Mouse (Mus musculus) forebrain, embryonic 11.5 days (tissue): ENCODE results near the gene Dlgap1. TPM values are rescaled to one million over a fixed set of nuclear protein-coding genes. Genes with fewer than 3 reads are reported as not detected.

Experiments
- ATAC-seq: fragments of 200-750 bp; cut with Nextera tagmentation; replicated peaks from 2 replicates; pipeline ENCODE4 v1.8.0; 2017; ENCODE audit warnings: moderate TSS enrichment; ENCODE audit not compliant: low FRiP score
- DNase-seq: peaks from one replicate; pipeline ENCODE4 v3.0.0-alpha.2; 2017; ENCODE audit warnings: low spot score
- H3K27ac ChIP-seq: fragments of 300-500 bp; sonication (generic); 2 replicates; pipeline ENCODE4 v1.5.1; 2014; ENCODE audit warnings: low read depth, low read length
- H3K27me3 ChIP-seq: fragments of 300-500 bp; sonication (generic); 2 replicates; pipeline ENCODE4 v1.6.1; 2014; ENCODE audit warnings: mild to moderate bottlenecking, low read length, mixed read lengths; ENCODE audit not compliant: control insufficient read depth, insufficient read depth
- H3K36me3 ChIP-seq: fragments of 300-500 bp; sonication (generic); 2 replicates; pipeline ENCODE4 v1.6.1; 2014; ENCODE audit warnings: mild to moderate bottlenecking, low read length, moderate library complexity, mixed read lengths; ENCODE audit not compliant: control insufficient read depth, insufficient read depth
- H3K4me1 ChIP-seq: fragments of 300-500 bp; sonication (generic); replicated peaks from 2 replicates; pipeline ENCODE4 v1.6.1; 2014; ENCODE audit warnings: low read length, mixed read lengths; ENCODE audit not compliant: control insufficient read depth, insufficient read depth
- H3K4me2 ChIP-seq: fragments of 300-500 bp; sonication (generic); 2 replicates; pipeline ENCODE4 v1.6.1; 2014; ENCODE audit warnings: low read depth, mild to moderate bottlenecking, low read length, moderate library complexity, mixed read lengths; ENCODE audit not compliant: severe bottlenecking
- H3K4me3 ChIP-seq: fragments of 300-500 bp; sonication (generic); 2 replicates; pipeline ENCODE4 v1.5.1; 2014; ENCODE audit warnings: low read depth, low read length
- H3K9ac ChIP-seq: fragments of 300-500 bp; sonication (generic); 2 replicates; pipeline ENCODE4 v1.6.1; 2014; ENCODE audit warnings: low read length
- H3K9me3 ChIP-seq: fragments of 300-500 bp; sonication (generic); 2 replicates; pipeline ENCODE4 v1.6.1; 2016; ENCODE audit warnings: low read length, mixed read lengths; ENCODE audit not compliant: control insufficient read depth
- WGBS: fragments of 180-500 bp; shearing (Covaris S2); extraction: QIAGEN DNeasy Blood & Tissue Kit; methylation state at CpG from one replicate; pipeline ENCODE4 v1.1.7; 2014; 5-methylcytosine and 5-hydroxymethylcytosine counted together
- polyA plus RNA-seq: library from polyadenylated mRNA; unstranded; fragments of >200 nt; fragmentation: Nextera tagmentation; extraction: Ambion mirVana; gene quantifications from 2 replicates; pipeline ENCODE4 v1.2.1, GENCODE M21; 2014

The Dlgap1 gene
- polyA plus RNA-seq, 1 experiment from 2014 or later: 3.0 TPM

DNA sequence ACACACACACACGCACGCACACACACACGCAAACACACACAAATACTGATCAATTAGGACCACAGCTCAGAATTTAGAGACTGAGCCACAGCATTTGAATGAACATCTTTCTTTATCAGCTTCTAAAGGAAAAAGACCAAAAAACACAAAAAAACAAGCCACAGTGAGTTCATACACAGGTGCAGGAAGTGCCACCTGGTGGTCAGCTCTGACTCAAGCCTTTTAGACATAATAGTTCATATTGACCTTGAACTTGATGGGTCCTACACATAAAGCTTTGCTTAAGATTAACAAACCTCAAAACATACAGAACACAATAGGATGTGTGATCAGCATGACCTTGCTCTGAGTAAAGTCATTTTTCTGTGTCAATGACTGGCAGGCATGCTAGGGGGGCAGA is 814.4 kb downstream of the Dlgap1 start:
- peaks cover 14% of the 10 kb centered on the region for H3K4me1 ChIP-seq
- H3K4me2 ChIP-seq: no peak overlapping the region
- no peaks in the 10 kb centered on the region for H3K27me3 ChIP-seq
- H3K9me3 ChIP-seq: no peaks in the 10 kb centered on the region
- 87% methylated on average over 3 of the region's 3 CpGs for WGBS
- H3K4me3 ChIP-seq: no peak overlapping the region
- DNase-seq (no peak), ATAC-seq (no peak)
- H3K36me3 ChIP-seq: no peaks in the 10 kb centered on the region
- no peak overlapping the region for H3K27ac ChIP-seq
- no peak overlapping the region for H3K9ac ChIP-seq

DNA sequence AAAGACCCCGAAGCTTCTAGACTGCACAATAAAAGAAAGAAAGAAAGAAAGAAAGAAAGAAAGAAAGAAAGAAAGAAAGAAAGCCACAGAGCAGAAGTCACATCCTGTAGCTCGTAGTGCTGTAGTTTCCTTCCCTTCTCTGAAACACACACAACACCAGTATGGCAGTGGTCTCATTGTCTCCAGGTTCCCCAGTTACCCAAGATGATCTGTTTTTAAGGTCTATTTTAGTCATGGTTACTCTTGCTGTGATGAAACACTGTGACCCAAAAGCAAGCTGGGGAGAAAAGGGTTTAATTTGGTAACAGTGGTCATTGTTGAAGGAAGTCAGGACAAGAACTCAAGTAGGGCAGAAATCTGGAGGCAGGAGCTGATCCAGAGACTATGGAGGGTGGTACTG is 818.5 kb downstream of the Dlgap1 start:
- no peak overlapping the region for H3K9ac ChIP-seq
- no peak overlapping the region for H3K4me2 ChIP-seq
- no peaks in the 10 kb centered on the region for H3K4me1 ChIP-seq
- H3K36me3 ChIP-seq: no peaks in the 10 kb centered on the region
- H3K9me3 ChIP-seq: no peaks in the 10 kb centered on the region
- no peaks in the 10 kb centered on the region for H3K27me3 ChIP-seq
- no peak overlapping the region for H3K27ac ChIP-seq
- DNase-seq (no peak), ATAC-seq (no peak)
- no peak overlapping the region for H3K4me3 ChIP-seq
- 87% methylated on average over 2 of the region's 2 CpGs for WGBS

- DNase-seq (no peak), ATAC-seq (no peak)
- no peak overlapping the region for H3K9ac ChIP-seq
- no peaks in the 10 kb centered on the region for H3K9me3 ChIP-seq
- 94% methylated on average over 4 of the region's 4 CpGs for WGBS
- H3K27ac ChIP-seq: no peak overlapping the region
- no peak overlapping the region for H3K4me2 ChIP-seq
- no peak overlapping the region for H3K4me3 ChIP-seq
- H3K4me1 ChIP-seq: peaks cover 9% of the 10 kb centered on the region; the same call in 1 of the 2 replicates
- H3K36me3 ChIP-seq: no peaks in the 10 kb centered on the region
- H3K27me3 ChIP-seq: no peaks in the 10 kb centered on the region
Observed at GRCm38 (mm10) chr17:70790801-70791200, 821.9 kb downstream of the Dlgap1 start.

DNA sequence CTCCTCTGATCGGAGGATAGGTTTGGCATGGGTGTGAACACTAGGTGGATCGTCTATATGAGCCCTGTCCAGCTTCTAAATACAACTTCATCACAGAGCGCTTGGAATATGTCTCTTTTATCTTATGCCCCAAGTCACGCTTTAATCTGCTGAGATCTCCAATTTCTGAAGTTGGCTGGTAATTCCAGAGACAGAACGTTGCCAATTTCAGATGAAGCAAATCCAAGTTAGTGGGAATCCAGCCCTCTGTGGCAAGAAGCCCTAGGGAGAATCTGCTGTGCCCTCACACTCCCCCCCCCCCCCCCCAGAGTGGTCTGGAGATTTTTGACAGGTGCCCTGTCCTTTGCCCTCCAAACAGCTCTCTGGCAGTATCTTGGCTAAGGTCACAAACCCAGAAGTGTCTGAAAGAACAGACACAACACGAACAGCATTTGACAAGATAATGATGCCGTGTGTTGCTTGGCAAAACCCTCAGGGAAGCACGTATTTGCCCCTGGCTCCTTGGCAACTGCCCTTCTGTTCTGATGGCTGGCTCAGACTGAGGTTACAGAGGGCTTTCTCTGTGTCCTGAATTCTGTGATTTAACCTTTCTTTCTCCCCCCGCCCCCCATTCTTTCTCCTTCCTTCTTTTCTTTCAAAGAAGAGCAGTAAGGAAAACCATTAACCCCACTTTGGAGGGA is 822.9 kb downstream of the Dlgap1 start:
- Histone ChIP-seq H3K4me3 (no peak overlapping the region), H3K9me3 (no peaks in the 10 kb centered on the region), H3K4me2 (no peak overlapping the region), H3K27me3 (no peaks in the 10 kb centered on the region), H3K27ac (no peak overlapping the region), H3K4me1 (peaks cover 9% of the 10 kb centered on the region; the same call in 1 of the 2 replicates), H3K36me3 (no peaks in the 10 kb centered on the region), H3K9ac (no peak overlapping the region)
- ATAC-seq (no peak), DNase-seq (no peak)
- WGBS: 85% methylated on average over 9 of the region's 9 CpGs

DNA sequence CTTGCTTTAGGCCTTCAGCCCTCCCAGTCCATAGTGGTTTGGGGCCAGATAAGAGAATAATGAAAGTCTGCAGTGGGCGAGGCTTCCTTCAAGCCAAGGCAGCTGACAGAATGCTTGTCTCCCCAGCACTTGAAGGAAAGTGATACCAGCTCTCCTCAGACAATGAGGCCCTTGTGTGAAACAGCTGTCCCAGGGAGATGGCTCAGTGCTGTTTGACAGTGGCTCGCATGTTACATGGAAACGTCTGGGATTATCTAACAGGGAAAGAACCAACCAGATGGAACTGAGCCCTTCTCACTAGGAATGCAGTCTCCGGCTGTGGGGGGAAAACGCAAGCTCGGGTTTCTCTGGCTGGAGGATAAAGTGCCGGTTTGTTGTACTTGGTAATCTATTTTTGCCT is 825.4 kb downstream of the Dlgap1 start:
- H3K4me2 ChIP-seq: 0 out of 2 replicates have a peak overlapping the region, but pooled peaks have one; percentile 1
- no peaks in the 10 kb centered on the region for H3K9me3 ChIP-seq
- no peaks in the 10 kb centered on the region for H3K27me3 ChIP-seq
- H3K9ac ChIP-seq: no peak overlapping the region
- WGBS: 9% methylated on average over 7 of the region's 7 CpGs
- H3K27ac ChIP-seq: peak overlapping the region; percentile 51; the same call in 1 of the 2 replicates
- H3K36me3 ChIP-seq: no peaks in the 10 kb centered on the region
- H3K4me1 ChIP-seq: peaks cover 9% of the 10 kb centered on the region; the same call in 1 of the 2 replicates
- ATAC-seq (peak; percentile 81), DNase-seq (peak; percentile 56)
- no peak overlapping the region for H3K4me3 ChIP-seq

GRCm38 (mm10) chr17:70794722-70795121 is 825.8 kb downstream of the Dlgap1 start:
- 0 out of 2 replicates have a peak overlapping the region, but pooled peaks have one; percentile 46 for H3K27ac ChIP-seq
- H3K36me3 ChIP-seq: no peaks in the 10 kb centered on the region
- WGBS: 50% methylated on average over 6 of the region's 6 CpGs
- no peaks in the 10 kb centered on the region for H3K27me3 ChIP-seq
- H3K4me2 ChIP-seq: 0 out of 2 replicates have a peak overlapping the region, but pooled peaks have one; percentile 1
- no peak for DNase-seq
- ATAC-seq: no peak
- no peaks in the 10 kb centered on the region for H3K9me3 ChIP-seq
- peaks cover 9% of the 10 kb centered on the region; the same call in 1 of the 2 replicates for H3K4me1 ChIP-seq
- no peak overlapping the region; the same call in 1 of the 2 replicates for H3K9ac ChIP-seq
- no peak overlapping the region for H3K4me3 ChIP-seq

DNA sequence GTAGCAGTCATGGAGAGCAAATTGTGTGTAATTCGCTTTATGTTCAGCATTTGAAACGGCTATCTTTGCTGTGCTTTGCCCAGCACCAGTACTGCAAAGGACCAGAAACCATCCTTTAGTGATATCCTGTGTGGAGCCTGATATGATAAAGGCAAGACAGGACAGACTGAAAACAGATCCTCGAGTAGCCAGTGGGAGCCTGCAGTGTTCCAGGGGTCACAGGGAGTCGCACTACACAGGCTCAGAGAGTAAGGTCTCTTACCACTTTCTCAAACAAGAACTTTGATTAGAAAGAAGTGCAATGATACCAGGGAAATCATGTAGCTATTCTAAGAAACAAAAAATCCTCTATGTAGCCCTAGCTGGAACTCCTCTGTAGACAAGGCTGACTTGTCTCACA is 826.3 kb downstream of the Dlgap1 start:
- ATAC-seq (no peak), DNase-seq (no peak)
- no peaks in the 10 kb centered on the region for H3K36me3 ChIP-seq
- H3K9ac ChIP-seq: no peak overlapping the region
- no peak overlapping the region for H3K27ac ChIP-seq
- H3K4me3 ChIP-seq: no peak overlapping the region
- H3K4me2 ChIP-seq: no peak overlapping the region
- peaks cover 9% of the 10 kb centered on the region; the same call in 1 of the 2 replicates for H3K4me1 ChIP-seq
- H3K27me3 ChIP-seq: no peaks in the 10 kb centered on the region
- no peaks in the 10 kb centered on the region for H3K9me3 ChIP-seq
- WGBS: 80% methylated on average over 4 of the region's 4 CpGs

DNA sequence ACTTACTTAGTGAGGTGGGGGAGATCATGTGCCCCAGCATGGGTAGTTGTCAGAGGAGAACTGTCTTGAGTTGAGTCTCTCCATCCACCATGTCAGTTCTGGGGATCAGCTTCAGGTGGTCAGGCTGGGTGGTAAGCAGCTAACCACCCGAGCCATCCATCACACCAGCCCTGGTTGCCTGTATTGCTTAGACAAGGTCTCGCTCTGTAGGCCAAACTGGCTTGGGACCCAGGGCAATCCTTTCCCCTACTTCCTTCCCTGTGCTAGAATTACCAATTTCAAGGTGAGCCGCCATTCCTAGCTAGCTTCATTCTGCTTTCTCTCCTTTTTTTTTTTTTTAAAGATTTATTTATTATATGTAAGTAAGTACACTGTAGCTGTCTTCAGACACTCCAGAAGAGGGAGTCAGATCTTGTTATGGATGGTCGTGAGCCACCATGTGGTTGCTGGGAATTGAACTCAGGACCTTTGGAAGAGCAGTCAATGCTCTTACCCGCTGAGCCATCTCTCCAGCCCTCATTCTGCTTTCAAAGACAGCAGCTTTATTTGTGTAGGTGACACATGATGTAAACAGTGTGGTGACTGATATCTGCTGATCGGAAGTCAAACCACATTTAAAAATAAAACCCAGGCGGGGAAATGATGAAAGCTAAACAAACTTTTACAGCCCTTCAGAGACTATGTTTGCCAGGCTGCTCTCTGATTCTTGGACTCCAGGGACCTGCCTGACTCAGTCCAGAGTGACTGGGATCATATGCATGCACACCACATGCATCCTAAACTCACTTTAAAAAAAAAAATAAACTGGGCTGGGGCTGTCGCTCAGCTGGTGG is 828.3 kb downstream of the Dlgap1 start:
- no peak overlapping the region for H3K27ac ChIP-seq
- no peak for DNase-seq

More for the DNA sequence above, 828.3 kb downstream of the Dlgap1 start:
- Histone ChIP-seq H3K27me3 (no peaks in the 10 kb centered on the region), H3K4me3 (no peak overlapping the region), H3K4me2 (no peak overlapping the region), H3K4me1 (peaks cover 9% of the 10 kb centered on the region; the same call in 1 of the 2 replicates), H3K9ac (no peak overlapping the region), H3K9me3 (no peaks in the 10 kb centered on the region), H3K36me3 (no peaks in the 10 kb centered on the region)
- ATAC-seq: no peak
- 88% methylated on average over 8 of the region's 8 CpGs for WGBS
